Mouse (Mus musculus) lung, adult 2 months (tissue): Measurements from ENCODE around the gene Prrt4.

Experiments used
- CTCF ChIP-seq: fragments of 200-500 bp; IDR thresholded peaks from 2 replicates; pipeline ENCODE4 v1.5.1; 2011; ENCODE audit warnings: mild to moderate bottlenecking, low read length, control low read depth; ENCODE audit not compliant: insufficient read depth
- POLR2A ChIP-seq: fragments of 200-500 bp; IDR thresholded peaks from 2 replicates; pipeline ENCODE4 v1.6.1; 2011; ENCODE audit warnings: low read depth, mild to moderate bottlenecking, control low read depth, low read length, borderline replicate concordance; ENCODE audit errors: extremely low read depth

DNA sequence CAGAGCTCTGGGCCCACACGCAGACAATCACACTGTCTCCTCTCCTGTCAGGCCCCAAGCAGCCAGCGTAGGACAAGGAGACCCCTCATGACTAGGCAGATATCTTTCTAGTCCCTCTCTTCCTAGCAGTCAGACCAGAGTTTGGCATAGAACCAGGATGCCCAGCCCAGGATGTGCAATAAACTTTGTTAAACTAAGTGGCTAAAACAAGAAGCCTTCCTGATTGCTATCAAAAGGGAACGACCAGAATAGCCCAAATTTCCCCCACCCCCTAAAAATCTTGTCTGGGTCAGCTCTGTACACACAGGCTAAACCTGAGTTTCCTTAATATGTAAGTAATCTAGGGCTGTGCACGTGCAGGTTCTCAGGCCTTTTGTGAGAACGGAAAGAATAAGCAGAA, 28.8 kb upstream of the Prrt4 start:
- no peak for TF ChIP-seq CTCF
- no peak for TF ChIP-seq POLR2A
